Mouse (Mus musculus) stomach, postnatal 0 days (tissue): ENCODE data around the gene Ttll11.

ENCODE experiments used
- CTCF ChIP-seq: IDR thresholded peaks from 2 replicates; pipeline ENCODE4 v1.5.1; 2016; ENCODE audit warnings: antibody characterized with exemption, low read depth, mild to moderate bottlenecking, moderate library complexity
- EP300 ChIP-seq: optimal IDR thresholded peaks from 2 replicates; pipeline ENCODE3; 2016; ENCODE audit warnings: antibody characterized with exemption

DNA sequence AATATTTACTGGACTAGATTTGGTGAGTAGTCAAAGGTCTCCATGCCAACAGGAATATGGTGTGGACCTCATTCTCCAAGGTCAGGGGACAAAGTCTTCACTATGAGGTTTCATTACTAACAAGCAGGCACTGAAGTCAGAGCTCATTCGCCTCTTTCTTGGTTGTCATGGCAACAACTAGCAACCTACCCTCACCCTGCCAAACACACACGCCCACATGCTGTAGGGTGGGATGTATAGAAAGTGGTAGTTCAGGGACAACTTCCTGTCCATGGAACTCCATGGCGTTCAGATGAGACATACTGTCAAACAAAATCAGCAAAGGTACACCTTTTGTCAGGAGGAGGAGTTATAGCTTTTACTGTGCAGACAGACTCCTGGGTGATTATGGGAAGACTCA lies 170.6 kb downstream of the Ttll11 start:
- TF ChIP-seq CTCF: no peak
- TF ChIP-seq EP300: no peak
